Mouse (Mus musculus): ENCODE results near the gene Olfr923.
"Not testable (repeated sequence)": the region's sequence is repeated elsewhere in the genome, so short reads cannot be mapped to it uniquely, and the experiment has no call there.

Olfr923 gene

GRCm38 (mm10) chr9:38826245-38826644 lies at the start of gene Olfr923:
Gene Olfr923 (plus strand): TSS chr9:38826545.
- DNase-seq (ENCODE audit: low read depth), result no peak

GRCm38 (mm10) chr9:38792689-38793088 lies 33.7 kb upstream of the Olfr923 start:
- DNase-seq (ENCODE audit: low read depth), result peak; percentile 20

- peak; percentile 55 for DNase-seq (ENCODE audit: low read depth)
Observed at GRCm38 (mm10) chr9:38805696-38806095, 20.6 kb upstream of the Olfr923 start.

- no peak for DNase-seq (ENCODE audit: low read depth)
Observed at GRCm38 (mm10) chr9:38814314-38814713, 12.0 kb upstream of the Olfr923 start, which contains the start of gene Olfr922. Gene Olfr922 (plus strand): TSS chr9:38814614.

- no peak for DNase-seq (ENCODE audit: low read depth)
Observed at GRCm38 (mm10) chr9:38815458-38815986, 10.8 kb upstream of the Olfr923 start.

GRCm38 (mm10) chr9:38833027-38833426 lies 6.7 kb downstream of the Olfr923 start:
- no peak for DNase-seq (ENCODE audit: low read depth)

- no peak for DNase-seq (ENCODE audit: low read depth)
Observed at GRCm38 (mm10) chr9:38844149-38844548, 17.8 kb downstream of the Olfr923 start, which contains the start of gene Olfr924. Gene Olfr924 (plus strand): TSS chr9:38844449.

- no peak for DNase-seq (ENCODE audit: low read depth)
Observed at GRCm38 (mm10) chr9:38854760-38855159, 28.4 kb downstream of the Olfr923 start, which contains the start of gene Olfr26. Gene Olfr26 (plus strand): TSS chr9:38855060.

- not testable (repeated sequence) for DNase-seq (ENCODE audit: low read depth)
Observed at GRCm38 (mm10) chr9:38874880-38875279, 48.5 kb downstream of the Olfr923 start.

- no peak for DNase-seq (ENCODE audit: low read depth)
Observed at GRCm38 (mm10) chr9:38876826-38877225, 50.5 kb downstream of the Olfr923 start, which contains the start of gene Olfr926. Gene Olfr926 (plus strand): TSS chr9:38877126.

Data from 416B (cell line).